Mouse (Mus musculus) E14TG2a.4 (cell line): ENCODE data around the gene Fam83d.

Experiments
- CTCF ChIP-seq: conservative IDR thresholded peaks from 2 replicates; pipeline ENCODE4 v1.5.1; 2014; ENCODE audit warnings: low read length
- NANOG ChIP-seq: IDR thresholded peaks from 2 replicates; pipeline ENCODE4 v1.6.1; 2014; ENCODE audit warnings: borderline replicate concordance, low read length, mixed read lengths

DNA sequence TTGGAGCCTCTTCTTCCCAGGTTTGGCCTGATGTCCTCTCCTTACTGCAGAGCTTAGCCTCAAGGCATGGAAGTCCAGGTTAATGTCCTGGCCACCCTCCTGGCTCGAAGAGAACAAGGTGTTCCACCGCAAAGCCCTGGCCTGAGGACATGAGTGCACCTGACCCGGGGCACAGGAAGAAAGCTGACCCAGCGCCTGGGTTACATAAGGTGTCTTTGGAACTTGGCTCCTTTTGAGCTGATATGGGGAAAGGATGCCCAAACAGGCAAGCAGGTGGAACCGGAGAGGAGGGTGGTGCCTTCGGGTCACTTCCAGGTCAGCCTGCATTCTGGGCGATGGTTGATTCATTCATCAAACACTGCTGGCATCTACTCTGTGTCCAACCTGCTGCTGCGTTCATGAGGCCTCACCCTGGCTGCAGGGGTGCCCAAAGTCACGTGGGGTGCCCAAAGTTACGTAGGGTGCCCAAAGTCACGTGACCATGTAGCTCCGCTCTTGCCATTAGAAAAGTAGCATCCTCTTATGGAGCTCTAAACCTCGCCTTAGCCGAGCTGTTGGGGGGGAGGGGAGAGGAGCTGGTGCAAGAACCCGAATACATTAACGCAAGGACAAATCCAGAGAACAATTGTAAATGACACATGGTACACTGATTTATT, 47.0 kb upstream of the Fam83d start:
- TF ChIP-seq CTCF, result no peak
- TF ChIP-seq NANOG, result no peak
